Mouse (Mus musculus): Measurements from ENCODE around the gene Grip1.
"Not testable (repeated sequence)": the region's sequence is repeated elsewhere in the genome, so short reads cannot be mapped to it uniquely, and the experiment has no call there.

Grip1 gene

GRCm38 (mm10) chr10:120095716-120096115 lies 642.1 kb downstream of the Grip1 start:
- no peak for DNase-seq

GRCm38 (mm10) chr10:120097564-120097963 lies 643.9 kb downstream of the Grip1 start:
- no peak for DNase-seq

GRCm38 (mm10) chr10:120100806-120101205 lies 647.2 kb downstream of the Grip1 start:
- no peak for DNase-seq

GRCm38 (mm10) chr10:120111691-120112319 lies 658.2 kb downstream of the Grip1 start:
- no peak for DNase-seq

DNA sequence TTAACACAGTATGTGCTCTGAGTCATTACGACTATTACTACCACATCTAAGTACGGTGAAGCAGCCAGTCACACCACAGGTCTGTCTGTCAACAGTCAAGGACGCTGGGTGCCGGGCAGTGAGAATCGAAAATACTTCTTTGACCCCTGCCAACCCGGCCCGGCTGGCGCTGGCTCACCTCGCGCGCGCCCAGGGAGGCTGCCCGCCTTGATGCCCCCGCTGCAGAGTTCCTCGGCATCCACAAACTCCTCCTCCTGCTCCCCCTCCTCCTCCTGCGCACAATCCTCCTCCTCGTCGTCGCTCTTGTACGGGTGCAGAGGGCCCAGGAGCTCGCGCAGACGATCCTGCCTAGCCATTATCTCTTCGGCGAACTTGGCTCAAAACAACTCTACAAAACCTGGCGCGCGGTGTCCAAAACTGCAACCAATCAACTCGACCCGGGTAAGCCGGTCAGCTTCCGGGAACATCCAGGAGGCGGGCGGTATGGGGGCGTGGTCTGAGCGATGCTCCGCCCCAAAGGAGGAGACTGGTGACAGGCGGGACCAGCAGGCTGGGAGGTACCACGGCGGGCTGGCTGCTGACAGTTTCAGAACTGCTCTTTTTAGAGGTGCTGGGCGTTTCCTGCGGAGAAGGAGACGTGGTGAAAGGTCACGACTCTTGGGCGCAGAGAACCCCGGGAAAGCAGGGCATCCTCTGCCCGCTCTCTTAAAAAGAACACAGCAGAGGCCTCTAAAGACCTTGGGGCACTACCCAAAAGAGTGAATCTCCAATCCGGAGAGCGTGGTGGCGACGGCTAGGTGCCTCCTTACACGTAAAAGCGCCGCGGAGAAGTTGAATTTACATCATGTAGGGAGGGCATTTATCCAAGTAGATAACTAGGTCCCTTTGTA lies 659.1 kb downstream of the Grip1 start, which contains the start of gene Helb:
TSS of gene Helb (minus strand) at position 481 of the 890 bp plus-strand sequence.
- DNase-seq: peak; percentile 97 to 99

- DNase-seq: not testable (repeated sequence)
These were observed 659.9 kb downstream of the Grip1 start for GRCm38 (mm10) chr10:120113482-120113881.

DNA sequence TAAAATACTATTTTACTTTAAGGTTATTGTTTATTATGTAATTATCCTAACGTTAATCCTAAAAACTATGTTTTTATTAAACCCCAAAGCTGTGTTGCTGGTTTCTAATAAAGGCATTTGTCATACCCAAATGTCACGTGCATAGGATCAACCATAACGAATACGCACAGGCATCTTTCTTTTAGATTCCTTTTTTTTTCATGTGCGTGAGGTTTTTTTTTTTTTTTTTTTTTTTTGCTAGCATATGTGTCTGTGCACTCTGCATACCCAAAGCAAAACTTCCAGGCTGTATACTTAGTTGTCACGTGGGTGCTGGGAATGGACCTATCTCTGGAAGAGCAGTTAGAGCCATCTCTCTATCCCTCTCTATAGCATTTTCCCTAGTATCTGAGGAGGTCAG lies 660.4 kb downstream of the Grip1 start:
- DNase-seq: no peak

DNA sequence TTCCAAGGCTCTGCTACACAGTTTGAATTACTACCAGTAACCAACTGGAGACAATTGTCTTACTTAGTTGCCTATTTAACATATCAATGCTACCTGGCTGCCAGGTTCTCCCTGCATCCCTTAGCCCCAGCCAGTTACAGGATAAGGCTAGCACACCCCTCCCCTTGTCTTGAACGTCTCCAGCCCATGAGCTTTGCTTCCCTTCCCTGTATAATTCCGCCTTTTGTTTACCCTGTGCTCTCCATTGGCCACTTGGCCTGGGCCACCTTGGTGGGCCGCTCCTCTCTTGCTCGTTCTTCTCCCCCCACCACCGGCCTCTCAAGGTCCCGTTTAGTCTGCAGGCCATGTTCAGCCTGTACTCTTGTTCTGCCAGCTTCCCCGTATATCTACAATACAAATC lies 660.9 kb downstream of the Grip1 start:
- DNase-seq: no peak

DNA sequence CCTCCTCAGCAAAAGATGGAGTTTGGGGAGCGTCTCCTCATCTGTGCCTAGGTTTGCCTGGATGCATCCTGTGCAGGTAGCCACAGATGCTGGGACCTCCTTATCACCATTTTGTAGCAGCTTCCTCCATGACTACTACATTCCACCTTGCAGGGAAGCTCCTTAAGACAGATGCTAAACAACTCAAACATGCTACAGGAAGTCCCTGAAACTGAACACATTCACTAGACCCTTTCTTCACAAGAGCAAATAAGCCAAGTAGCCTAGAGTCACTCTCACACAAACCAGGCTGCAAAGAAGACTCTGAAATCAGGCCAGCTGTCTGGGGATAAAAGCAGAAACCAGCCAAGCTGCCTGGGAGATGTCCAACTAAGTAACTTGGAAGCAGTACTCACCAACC lies 661.6 kb downstream of the Grip1 start:
- DNase-seq: no peak

DNA sequence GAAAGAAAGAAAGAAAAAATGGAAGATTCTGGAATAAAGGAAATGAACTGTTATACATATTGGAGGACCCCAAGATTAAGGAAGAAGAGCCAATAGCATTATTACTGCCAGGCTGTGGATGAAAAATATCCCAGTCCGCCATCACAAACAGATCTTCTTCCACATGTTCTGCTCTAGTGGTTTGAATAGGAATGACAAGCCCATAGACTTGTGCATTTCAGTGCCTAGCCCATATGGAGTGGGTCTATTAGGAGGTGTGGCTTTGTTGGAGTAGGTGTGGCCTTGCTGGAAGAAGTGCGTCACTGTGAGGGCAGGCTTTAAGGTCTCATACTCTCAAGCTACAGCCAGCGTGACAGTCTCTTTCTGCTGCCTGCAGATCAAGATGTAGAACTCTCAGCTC lies 670.1 kb downstream of the Grip1 start:
- DNase-seq: no peak

- peak; percentile 73 to 87 for DNase-seq
These were observed 671.3 kb downstream of the Grip1 start for GRCm38 (mm10) chr10:120124801-120125464.

- no peak for DNase-seq
These were observed 671.8 kb downstream of the Grip1 start for GRCm38 (mm10) chr10:120125465-120125857.

GRCm38 (mm10) chr10:120128601-120129277 lies 675.1 kb downstream of the Grip1 start:
- DNase-seq: no peak

GRCm38 (mm10) chr10:120130621-120131020 lies 677.0 kb downstream of the Grip1 start:
- peak in 1 of 2 experiments; percentile 45 for DNase-seq

GRCm38 (mm10) chr10:120133697-120134096 lies 680.1 kb downstream of the Grip1 start:
- DNase-seq: no peak

- DNase-seq: no peak
These were observed 682.5 kb downstream of the Grip1 start for GRCm38 (mm10) chr10:120136020-120136562.
